Mouse (Mus musculus): ENCODE measurements around the gene Rnft2. TPM values are rescaled to one million over a fixed set of nuclear protein-coding genes. Genes with fewer than 3 reads are reported as not detected.

Rnft2 gene
- polyA plus RNA-seq, 1 experiment, result 2.0 TPM

GRCm38 (mm10) chr5:118145999-118146679 lies 98.8 kb downstream of the Rnft2 start:
- Histone ChIP-seq H3K4me3 (ENCODE audit: control insufficient read depth, insufficient read depth, low read length) (no peak overlapping the region), H3K27ac (ENCODE audit: control insufficient read depth, insufficient read depth, low read length) (no peak overlapping the region), H3K36me3 (ENCODE audit: control insufficient read depth, insufficient read depth, low read length) (no peaks in the 10 kb centered on the region), H3K27me3 (ENCODE audit: control insufficient read depth, insufficient read depth, low read length) (no peaks in the 10 kb centered on the region), H3K4me1 (replicated peaks; ENCODE audit: control insufficient read depth, insufficient read depth, low read length) (no peaks in the 10 kb centered on the region)
- no peak for DNase-seq
- WGBS, result 93% methylated on average over 15 of the region's 15 CpGs
- TF ChIP-seq POLR2A (IDR thresholded peaks at IDR 0.05; ENCODE audit: control insufficient read depth, extremely low read depth, insufficient read depth, low read length, poor library complexity) (no peak), CTCF (IDR thresholded peaks at IDR 0.05; ENCODE audit: borderline replicate concordance, control insufficient read depth, extremely low read depth, insufficient read depth, low read length, poor library complexity) (no peak)

GRCm38 (mm10) chr5:118145458-118145857 lies 99.5 kb downstream of the Rnft2 start:
- WGBS, result 97% methylated on average over 3 of the region's 3 CpGs

GRCm38 (mm10) chr5:118144770-118145169 lies 100.1 kb downstream of the Rnft2 start:
- WGBS, result 90% methylated on average over 6 of the region's 6 CpGs
- Histone ChIP-seq H3K36me3 (ENCODE audit: control insufficient read depth, insufficient read depth, low read length) (no peaks in the 10 kb centered on the region), H3K27ac (ENCODE audit: control insufficient read depth, insufficient read depth, low read length) (no peak overlapping the region), H3K27me3 (ENCODE audit: control insufficient read depth, insufficient read depth, low read length) (no peaks in the 10 kb centered on the region), H3K4me3 (ENCODE audit: control insufficient read depth, insufficient read depth, low read length) (no peak overlapping the region), H3K4me1 (replicated peaks; ENCODE audit: control insufficient read depth, insufficient read depth, low read length) (no peaks in the 10 kb centered on the region)
- TF ChIP-seq POLR2A (IDR thresholded peaks at IDR 0.05; ENCODE audit: control insufficient read depth, extremely low read depth, insufficient read depth, low read length, poor library complexity), result no peak
- no peak for TF ChIP-seq CTCF (IDR thresholded peaks at IDR 0.05; ENCODE audit: borderline replicate concordance, control insufficient read depth, extremely low read depth, insufficient read depth, low read length, poor library complexity)
- no peak for DNase-seq

More at GRCm38 (mm10) chr5:118145458-118145857, 99.5 kb downstream of the Rnft2 start:
- Histone ChIP-seq H3K36me3 (ENCODE audit: control insufficient read depth, insufficient read depth, low read length) (no peaks in the 10 kb centered on the region), H3K27me3 (ENCODE audit: control insufficient read depth, insufficient read depth, low read length) (no peaks in the 10 kb centered on the region), H3K27ac (ENCODE audit: control insufficient read depth, insufficient read depth, low read length) (no peak overlapping the region), H3K4me3 (ENCODE audit: control insufficient read depth, insufficient read depth, low read length) (no peak overlapping the region), H3K4me1 (replicated peaks; ENCODE audit: control insufficient read depth, insufficient read depth, low read length) (no peaks in the 10 kb centered on the region)
- TF ChIP-seq POLR2A (IDR thresholded peaks at IDR 0.05; ENCODE audit: control insufficient read depth, extremely low read depth, insufficient read depth, low read length, poor library complexity) (no peak), CTCF (IDR thresholded peaks at IDR 0.05; ENCODE audit: borderline replicate concordance, control insufficient read depth, extremely low read depth, insufficient read depth, low read length, poor library complexity) (no peak)
- DNase-seq, result no peak

GRCm38 (mm10) chr5:118144327-118144726 lies 100.6 kb downstream of the Rnft2 start:
- Histone ChIP-seq H3K4me1 (replicated peaks; ENCODE audit: control insufficient read depth, insufficient read depth, low read length) (no peaks in the 10 kb centered on the region), H3K36me3 (ENCODE audit: control insufficient read depth, insufficient read depth, low read length) (no peaks in the 10 kb centered on the region), H3K4me3 (ENCODE audit: control insufficient read depth, insufficient read depth, low read length) (no peak overlapping the region), H3K27me3 (ENCODE audit: control insufficient read depth, insufficient read depth, low read length) (no peaks in the 10 kb centered on the region), H3K27ac (ENCODE audit: control insufficient read depth, insufficient read depth, low read length) (no peak overlapping the region)
- TF ChIP-seq POLR2A (IDR thresholded peaks at IDR 0.05; ENCODE audit: control insufficient read depth, extremely low read depth, insufficient read depth, low read length, poor library complexity) (no peak), CTCF (IDR thresholded peaks at IDR 0.05; ENCODE audit: borderline replicate concordance, control insufficient read depth, extremely low read depth, insufficient read depth, low read length, poor library complexity) (no peak)
- DNase-seq, result no peak
- WGBS, result 96% methylated on average over 4 of the region's 4 CpGs

DNA sequence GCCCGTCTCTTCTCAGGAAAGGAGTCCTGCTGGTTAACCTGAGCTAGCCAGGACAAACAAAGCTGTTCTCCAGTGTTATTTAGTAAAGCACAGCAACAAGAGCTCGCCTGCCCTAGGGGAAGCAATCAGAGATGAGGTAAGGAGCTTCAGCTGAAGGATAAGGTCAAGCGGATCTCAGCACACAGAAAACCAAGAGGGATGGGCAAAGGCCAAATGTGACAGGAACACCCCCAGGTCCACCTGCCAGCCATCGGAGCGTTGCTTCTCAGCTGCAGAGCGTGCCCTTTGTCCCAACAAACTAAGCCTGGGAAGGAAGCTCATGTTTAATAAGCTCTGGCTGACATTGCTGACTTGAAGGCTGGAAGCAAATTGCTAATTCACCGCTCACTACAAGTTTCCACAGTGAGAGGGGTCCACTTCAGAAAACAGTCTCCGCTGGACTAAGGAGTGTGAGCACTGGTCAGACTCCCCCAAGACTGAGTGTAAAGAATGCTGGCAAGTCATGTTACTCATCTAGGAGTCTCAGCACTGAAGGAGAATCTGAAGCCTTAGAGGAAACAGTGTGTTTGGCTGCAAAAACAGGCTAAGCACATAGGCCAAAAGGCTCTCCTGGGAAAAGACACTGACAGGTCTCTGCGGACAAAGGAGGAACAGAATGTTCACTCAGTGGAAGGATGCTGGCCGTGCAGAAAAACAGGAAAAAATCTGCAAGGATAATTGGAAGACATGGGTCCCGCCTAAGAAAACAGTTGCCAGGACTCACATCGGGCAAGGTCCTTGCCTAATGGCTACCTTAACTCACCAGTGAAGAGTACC lies 101.5 kb downstream of the Rnft2 start:
- no peaks in the 10 kb centered on the region for H3K4me1 ChIP-seq (replicated peaks; ENCODE audit: control insufficient read depth, insufficient read depth, low read length)
- DNase-seq, result no peak
- 92% methylated on average over 12 of the region's 12 CpGs for WGBS
- H3K36me3 ChIP-seq (ENCODE audit: control insufficient read depth, insufficient read depth, low read length), result no peaks in the 10 kb centered on the region
- TF ChIP-seq POLR2A (IDR thresholded peaks at IDR 0.05; ENCODE audit: control insufficient read depth, extremely low read depth, insufficient read depth, low read length, poor library complexity), result no peak
- no peak for TF ChIP-seq CTCF (IDR thresholded peaks at IDR 0.05; ENCODE audit: borderline replicate concordance, control insufficient read depth, extremely low read depth, insufficient read depth, low read length, poor library complexity)
- H3K27ac ChIP-seq (ENCODE audit: control insufficient read depth, insufficient read depth, low read length), result no peak overlapping the region
- no peak overlapping the region for H3K4me3 ChIP-seq (ENCODE audit: control insufficient read depth, insufficient read depth, low read length)
- H3K27me3 ChIP-seq (ENCODE audit: control insufficient read depth, insufficient read depth, low read length), result no peaks in the 10 kb centered on the region

- Histone ChIP-seq H3K27me3 (ENCODE audit: control insufficient read depth, insufficient read depth, low read length) (no peaks in the 10 kb centered on the region), H3K27ac (ENCODE audit: control insufficient read depth, insufficient read depth, low read length) (no peak overlapping the region), H3K4me1 (replicated peaks; ENCODE audit: control insufficient read depth, insufficient read depth, low read length) (no peaks in the 10 kb centered on the region), H3K36me3 (ENCODE audit: control insufficient read depth, insufficient read depth, low read length) (no peaks in the 10 kb centered on the region), H3K4me3 (ENCODE audit: control insufficient read depth, insufficient read depth, low read length) (no peak overlapping the region)
- TF ChIP-seq CTCF (IDR thresholded peaks at IDR 0.05; ENCODE audit: borderline replicate concordance, control insufficient read depth, extremely low read depth, insufficient read depth, low read length, poor library complexity) (no peak), POLR2A (IDR thresholded peaks at IDR 0.05; ENCODE audit: control insufficient read depth, extremely low read depth, insufficient read depth, low read length, poor library complexity) (no peak)
- no peak for DNase-seq
- 95% methylated on average over 8 of the region's 8 CpGs for WGBS
Observed at GRCm38 (mm10) chr5:118142471-118142870, 102.4 kb downstream of the Rnft2 start.

Other genes starting within 250 kb of the Rnft2 start
- gene Tesc, start 217.4 kb downstream of the Rnft2 start, polyA plus RNA-seq (2012; rRNA removed), result 48.4 and 50.5 TPM in 2 replicates
- 18.0 and 20.9 TPM in 2 replicates for gene Fbxw8, start 89.7 kb downstream of the Rnft2 start, polyA plus RNA-seq (2012; rRNA removed)
- 0.06 and 0.07 TPM in 2 replicates for gene Hrk, start 80.5 kb downstream of the Rnft2 start, polyA plus RNA-seq (2012; rRNA removed)
- gene 2410131K14Rik, start 111 bp upstream of the Rnft2 start, polyA plus RNA-seq (2012; rRNA removed), result 8.7 and 10.8 TPM in 2 replicates